Mouse (Mus musculus) left cerebral cortex, postnatal 10 days (tissue): Measurements from ENCODE around the gene Pax6. TPM values are rescaled to one million over a fixed set of nuclear protein-coding genes. Genes with fewer than 3 reads are reported as not detected.

Source experiments
- DNase-seq, 2 experiments: peaks; one replicate each; pipeline ENCODE4 v3.0.0; 2021 to 2022; ENCODE audit warnings: low spot score in 2 of 2, mixed read lengths in 1 of 2; ENCODE audit errors: extremely low spot score in 1 of 2
- intact Hi-C: fragments of 180-260 bp; cut with DNase I; formaldehyde crosslinking; loops from one replicate; pipeline ENCODE4 v1.15.1; 2025
- total RNA-seq, 2 experiments: library from RNA; stranded (reverse); gene quantifications; 2 replicates each; pipeline ENCODE4 v1.2.3; 2021

Gene Pax6
- total RNA-seq = 1 to 10 TPM; 7.0 to 7.5 TPM

- intact Hi-C loops = no loop called here
- peak in 1 of 2 experiments; percentile 39 for DNase-seq
These were observed at the start of gene Pax6 for GRCm38 (mm10) chr2:105668271-105669270. TSS of gene Pax6 (plus strand) at chr2:105668900.

- intact Hi-C loops = no loop called here
- no peak for DNase-seq
These were observed 19.8 kb upstream of the Pax6 start for GRCm38 (mm10) chr2:105648933-105649332.

GRCm38 (mm10) chr2:105656456-105656855 is 12.2 kb upstream of the Pax6 start:
- intact Hi-C loops = no loop called here
- no peak for DNase-seq

- no peak for DNase-seq
- intact Hi-C loops = no loop called here
These were observed 9.3 kb upstream of the Pax6 start for GRCm38 (mm10) chr2:105659350-105659749.

- intact Hi-C loops = loop anchor here (5.0 kb wide), 1 partner anchor 533 kb away; the partner anchor contains the start of gene Wt1
- DNase-seq = no peak
These were observed 8.5 kb upstream of the Pax6 start for GRCm38 (mm10) chr2:105659926-105660873.

GRCm38 (mm10) chr2:105660874-105661622 is 7.7 kb upstream of the Pax6 start:
- intact Hi-C loops = loop anchor here (5.0 kb wide), 1 partner anchor 534 kb away; the partner anchor contains the start of gene Wt1
- DNase-seq = no peak

GRCm38 (mm10) chr2:105661623-105662066 is 7.1 kb upstream of the Pax6 start:
- intact Hi-C loops = loop anchor here (5.0 kb wide), 1 partner anchor 534 kb away; the partner anchor contains the start of gene Wt1
- no peak for DNase-seq

GRCm38 (mm10) chr2:105662121-105662520 is 6.6 kb upstream of the Pax6 start:
- no peak for DNase-seq
- intact Hi-C loops = loop anchor here (5.0 kb wide), 1 partner anchor 535 kb away; the partner anchor contains the start of gene Wt1

- intact Hi-C loops = loop anchor here (5.0 kb wide), 1 partner anchor 535 kb away; the partner anchor contains the start of gene Wt1
- no peak for DNase-seq
These were observed 6.1 kb upstream of the Pax6 start for GRCm38 (mm10) chr2:105662606-105663005.

- DNase-seq = no peak
- intact Hi-C loops = loop anchor here (5.0 kb wide), 1 partner anchor 536 kb away; the partner anchor contains the start of gene Wt1
These were observed 5.6 kb upstream of the Pax6 start for GRCm38 (mm10) chr2:105663101-105663511.

- no peak for DNase-seq
- intact Hi-C loops = loop anchor here (5.0 kb wide), 1 partner anchor 538 kb away; the partner anchor contains the start of gene Wt1
These were observed 3.7 kb upstream of the Pax6 start for GRCm38 (mm10) chr2:105664996-105665395.

- no peak for DNase-seq
- intact Hi-C loops = no loop called here
These were observed 3.0 kb upstream of the Pax6 start for GRCm38 (mm10) chr2:105665491-105666250.

- DNase-seq = no peak
- intact Hi-C loops = no loop called here
These were observed 2.4 kb upstream of the Pax6 start for GRCm38 (mm10) chr2:105666331-105666730.

GRCm38 (mm10) chr2:105666763-105667625 is 1.7 kb upstream of the Pax6 start:
- intact Hi-C loops = no loop called here
- DNase-seq = no peak

GRCm38 (mm10) chr2:105667626-105667950 is 1.1 kb upstream of the Pax6 start:
- intact Hi-C loops = no loop called here
- DNase-seq = no peak

- intact Hi-C loops = no loop called here
- DNase-seq = no peak
These were observed 716 bp downstream of the Pax6 start for GRCm38 (mm10) chr2:105669371-105669861.
